Mouse (Mus musculus): ENCODE data around the gene Olfr1271.
"Not testable (repeated sequence)": the region's sequence is repeated elsewhere in the genome, so short reads cannot be mapped to it uniquely, and the experiment has no call there.

Gene Olfr1271

GRCm38 (mm10) chr2:90270932-90271331, at the start of gene Olfr1271:
Olfr1271 (minus strand) TSS chr2:90271032.
- no peak for DNase-seq (ENCODE audit: low read depth, low spot score)

- no peak for DNase-seq (ENCODE audit: low read depth, low spot score)
Measured at GRCm38 (mm10) chr2:90292741-90293140, 21.9 kb upstream of the Olfr1271 start, which contains the start of gene Olfr1272. Olfr1272 (minus strand) TSS chr2:90292841.

- DNase-seq (ENCODE audit: low read depth, low spot score) = no peak
Measured at GRCm38 (mm10) chr2:90257492-90257891, 13.3 kb downstream of the Olfr1271 start, which contains the start of gene Olfr142. Olfr142 (minus strand) TSS chr2:90257592.

- DNase-seq (ENCODE audit: low read depth, low spot score) = not testable (repeated sequence)
Measured at GRCm38 (mm10) chr2:90224393-90224792, 46.4 kb downstream of the Olfr1271 start, which contains the start of gene Olfr1506. Olfr1506 (minus strand) TSS chr2:90224493.
